Mouse (Mus musculus) lung, adult 2 months (tissue): ENCODE measurements around the gene Rpl7l1.

Experiments
- CTCF ChIP-seq: fragments of 200-500 bp; IDR thresholded peaks from 2 replicates; pipeline ENCODE4 v1.5.1; 2011; ENCODE audit warnings: mild to moderate bottlenecking, low read length, control low read depth; ENCODE audit not compliant: insufficient read depth
- POLR2A ChIP-seq: fragments of 200-500 bp; IDR thresholded peaks from 2 replicates; pipeline ENCODE4 v1.6.1; 2011; ENCODE audit warnings: low read depth, mild to moderate bottlenecking, control low read depth, low read length, borderline replicate concordance; ENCODE audit errors: extremely low read depth

- TF ChIP-seq CTCF (no peak), POLR2A (no peak)
Measured at GRCm38 (mm10) chr17:46767868-46768267, 14.6 kb downstream of the Rpl7l1 start.
